Mouse (Mus musculus) MEL (cell line): ENCODE measurements around the gene Polr3b. TPM values are rescaled to one million over a fixed set of nuclear protein-coding genes. Genes with fewer than 3 reads are reported as not detected.
A peak's percentile ranks its signal among the peaks of the same experiment; 100 is the strongest.

Experiments used
- DNase-seq: peaks from one replicate; pipeline ENCODE4 v3.0.0; 2011; ENCODE audit warnings: low read depth, low spot score
- H3K27ac ChIP-seq: 2 replicates; pipeline ENCODE4 v1.5.1; 2012; ENCODE audit warnings: low read depth, mild to moderate bottlenecking, control low read depth, low read length, moderate library complexity; ENCODE audit not compliant: control insufficient read depth
- H3K27me3 ChIP-seq, 2 experiments: fragments of 150-350 bp in 1 of 2; sonication (generic) in 1 of 2; 2 replicates each; pipeline ENCODE4 v1.6.1; 2012; ENCODE audit warnings: low read length in 2 of 2, mild to moderate bottlenecking in 2 of 2, improper control_type of control experiment in 1 of 2, moderate library complexity in 1 of 2; ENCODE audit not compliant: insufficient read depth in 2 of 2, control insufficient read depth in 1 of 2
- H3K36me3 ChIP-seq, 2 experiments: 2 replicates each; pipeline ENCODE4 v1.6.1; 2012 to 2014; ENCODE audit warnings: low read length in 2 of 2, improper control_type of control experiment in 1 of 2, inconsistent platforms in 1 of 2, mild to moderate bottlenecking in 1 of 2; ENCODE audit not compliant: insufficient read depth in 2 of 2, control insufficient read depth in 1 of 2
- H3K4me1 ChIP-seq, 2 experiments: fragments of 150-350 bp in 1 of 2; sonication (generic) in 1 of 2; 2 replicates each; pipeline ENCODE4 v1.6.1; 2012; ENCODE audit warnings: low read length in 2 of 2, improper control_type of control experiment in 1 of 2, mild to moderate bottlenecking in 1 of 2; ENCODE audit not compliant: insufficient read depth in 2 of 2, control insufficient read depth in 1 of 2
- H3K4me3 ChIP-seq, 2 experiments: fragments of 150-350 bp in 1 of 2; sonication (generic) in 1 of 2; 2 replicates each; pipeline ENCODE4 v1.5.1; 2012; ENCODE audit warnings: low read depth in 2 of 2, low read length in 2 of 2, mild to moderate bottlenecking in 2 of 2, moderate library complexity in 2 of 2, control low read depth in 1 of 2, improper control_type of control experiment in 1 of 2; ENCODE audit not compliant: control insufficient read depth in 1 of 2, insufficient read depth in 1 of 2
- H3K79me2 ChIP-seq: 2 replicates; pipeline ENCODE4 v1.6.1; 2012; ENCODE audit warnings: mild to moderate bottlenecking, low read length, moderate library complexity; ENCODE audit not compliant: control insufficient read depth, poor library complexity, insufficient read depth
- H3K9ac ChIP-seq: 2 replicates; pipeline ENCODE4 v1.6.1; 2012; ENCODE audit warnings: low read depth, mild to moderate bottlenecking, control low read depth, low read length, moderate library complexity; ENCODE audit not compliant: control insufficient read depth, poor library complexity, severe bottlenecking
- H3K9me3 ChIP-seq: fragments of 150-350 bp; sonication (generic); replicated peaks from 2 replicates; pipeline ENCODE4 v1.6.1; 2012; ENCODE audit warnings: mild to moderate bottlenecking, low read length, improper control_type of control experiment, moderate library complexity; ENCODE audit not compliant: insufficient read depth
- CHD1 ChIP-seq: IDR thresholded peaks from 2 replicates; pipeline ENCODE4 v1.6.1; 2012; ENCODE audit warnings: low read depth, mild to moderate bottlenecking, inconsistent platforms, low read length, improper control_type of control experiment
- CHD2 ChIP-seq: IDR thresholded peaks from 2 replicates; pipeline ENCODE4 v1.6.1; 2011; ENCODE audit warnings: low read length, improper control_type of control experiment
- ELF1 ChIP-seq: IDR thresholded peaks from 2 replicates; pipeline ENCODE4 v1.6.1; 2014; ENCODE audit warnings: low read depth, mild to moderate bottlenecking, inconsistent platforms, low read length, improper control_type of control experiment, moderate library complexity
- GABPA ChIP-seq: IDR thresholded peaks from 2 replicates; pipeline ENCODE4 v1.6.1; 2012; ENCODE audit warnings: low read depth, mild to moderate bottlenecking, inconsistent platforms, low read length, improper control_type of control experiment, moderate library complexity
- GATA1 ChIP-seq: IDR thresholded peaks from 2 replicates; pipeline ENCODE4 v1.6.1; 2011; ENCODE audit warnings: low read depth, low read length, improper control_type of control experiment
- JUND ChIP-seq: IDR thresholded peaks from 2 replicates; pipeline ENCODE4 v1.6.1; 2011; ENCODE audit warnings: low read depth, mild to moderate bottlenecking, improper control_type of control experiment, low read length
- KAT2A ChIP-seq: conservative IDR thresholded peaks from 2 replicates; pipeline ENCODE4 v1.6.1; 2012; ENCODE audit warnings: low read depth, low read length, improper control_type of control experiment, inconsistent platforms
- MAX ChIP-seq: IDR thresholded peaks from 2 replicates; pipeline ENCODE4 v1.6.1; 2011; ENCODE audit warnings: low read length, improper control_type of control experiment
- MAZ ChIP-seq: IDR thresholded peaks from 2 replicates; pipeline ENCODE4 v1.6.1; 2012; ENCODE audit warnings: low read depth, mild to moderate bottlenecking, inconsistent platforms, low read length, improper control_type of control experiment
- MEF2A ChIP-seq: IDR thresholded peaks from 2 replicates; pipeline ENCODE4 v1.6.1; 2014; ENCODE audit warnings: low read depth, mild to moderate bottlenecking, inconsistent platforms, low read length, improper control_type of control experiment; ENCODE audit not compliant: poor library complexity, insufficient replicate concordance, severe bottlenecking; ENCODE audit errors: extremely low read depth
- MYB ChIP-seq: IDR thresholded peaks from 2 replicates; pipeline ENCODE4 v1.6.1; 2011; ENCODE audit warnings: mild to moderate bottlenecking, low read depth, low read length, improper control_type of control experiment
- NELFE ChIP-seq: IDR thresholded peaks from 2 replicates; pipeline ENCODE4 v1.6.1; 2011; ENCODE audit warnings: low read depth, low read length, improper control_type of control experiment
- POLR2A ChIP-seq, 2 experiments: IDR thresholded peaks; 2 replicates each; pipeline ENCODE4 v1.6.1; 2011 to 2012; ENCODE audit warnings: low read length in 2 of 2, mild to moderate bottlenecking in 2 of 2, control low read depth in 1 of 2, improper control_type of control experiment in 1 of 2, low read depth in 1 of 2, moderate library complexity in 1 of 2; ENCODE audit not compliant: control insufficient read depth in 1 of 2, insufficient read depth in 1 of 2, poor library complexity in 1 of 2
- POLR2AphosphoS2 ChIP-seq: IDR thresholded peaks from 2 replicates; pipeline ENCODE4 v1.6.1; 2011; ENCODE audit warnings: low read length, improper control_type of control experiment
- RAD21 ChIP-seq: IDR thresholded peaks from 2 replicates; pipeline ENCODE4 v1.6.1; 2011; ENCODE audit warnings: mild to moderate bottlenecking, low read depth, low read length, improper control_type of control experiment
- RCOR1 ChIP-seq: IDR thresholded peaks from 2 replicates; pipeline ENCODE4 v1.6.1; 2012; ENCODE audit warnings: low read depth, mild to moderate bottlenecking, inconsistent platforms, low read length, improper control_type of control experiment
- SMC3 ChIP-seq: IDR thresholded peaks from 2 replicates; pipeline ENCODE4 v1.6.1; 2011; ENCODE audit warnings: low read depth, low read length, improper control_type of control experiment
- TCF12 ChIP-seq: IDR thresholded peaks from 2 replicates; pipeline ENCODE4 v1.6.1; 2014; ENCODE audit warnings: low read depth, mild to moderate bottlenecking, inconsistent platforms, low read length, improper control_type of control experiment, moderate library complexity
- UBTF ChIP-seq: IDR thresholded peaks from 2 replicates; pipeline ENCODE4 v1.6.1; 2012; ENCODE audit warnings: low read depth, mild to moderate bottlenecking, inconsistent platforms, low read length, improper control_type of control experiment, moderate library complexity, borderline replicate concordance; ENCODE audit not compliant: insufficient read depth
- ZKSCAN1 ChIP-seq: IDR thresholded peaks from 2 replicates; pipeline ENCODE4 v1.6.1; 2012; ENCODE audit warnings: low read depth, mild to moderate bottlenecking, inconsistent platforms, low read length, improper control_type of control experiment, moderate library complexity
- polyA plus RNA-seq, 2 experiments: library from polyadenylated mRNA; stranded (reverse) in 1 of 2; unstranded in 1 of 2; fragments of >175 nt in 1 of 2; fragments of >200 nt in 1 of 2; gene quantifications; 2 replicates each; pipeline versions ENCODE4 v1.2.1 to v1.2.4; 2012; ENCODE audit warnings: low replicate concordance in 2 of 2, low read depth in 1 of 2; ENCODE audit not compliant: insufficient read length in 2 of 2, insufficient read depth in 1 of 2, missing spikeins in 1 of 2
- total RNA-seq: library from RNA; depleted of rRNA; stranded (reverse); fragments of 300-350 nt; gene quantifications from 2 replicates; pipeline ENCODE4 v1.2.3, GENCODE M21; 2012

Polr3b gene
- total and polyA plus RNA-seq, 3 experiments: 19.8 to 24.2 TPM; not detected in 1

DNA sequence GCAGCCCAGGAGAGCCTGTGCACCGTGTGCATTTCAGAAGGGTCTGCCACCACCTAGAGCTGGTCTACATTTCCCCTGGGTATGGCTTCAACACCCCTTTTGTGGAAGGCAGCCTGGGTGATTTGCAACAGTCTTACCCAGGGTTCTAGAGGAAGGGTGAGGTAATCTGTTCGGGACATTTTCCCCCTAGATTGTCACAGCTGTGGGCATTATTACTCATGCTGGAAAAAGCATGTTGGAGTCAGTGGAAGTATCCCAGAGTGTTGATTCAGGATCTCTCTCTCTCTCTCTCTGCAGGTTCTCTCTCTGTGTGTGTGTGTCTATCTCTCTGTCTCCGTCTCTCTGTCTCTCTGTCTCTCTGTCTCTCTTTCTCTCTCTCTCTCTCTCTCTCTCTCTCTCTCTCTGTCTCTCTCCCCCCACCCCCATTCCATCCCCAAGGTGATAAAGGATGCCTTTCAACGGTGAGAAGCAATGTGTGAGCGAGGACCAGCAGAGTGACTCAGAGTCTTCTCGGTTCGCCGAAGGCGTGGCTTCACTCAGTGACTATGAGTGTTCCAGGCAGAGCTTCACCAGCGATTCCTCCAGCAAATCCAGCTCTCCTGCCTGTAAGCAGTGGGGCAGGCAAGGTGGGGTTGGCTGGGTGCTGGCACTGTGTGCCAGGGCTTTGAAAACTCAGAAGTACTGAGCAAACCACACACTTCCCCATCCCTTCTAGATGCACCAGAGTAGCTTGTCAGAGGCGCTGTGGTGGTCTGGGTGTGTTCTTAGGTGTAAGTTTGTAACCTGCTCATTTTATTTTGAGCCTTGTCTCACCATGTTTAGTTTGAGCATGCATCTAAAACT, 37.4 kb upstream of the Polr3b start:
- no peak overlapping the region for H3K4me3 ChIP-seq
- H3K79me2 ChIP-seq: no peaks in the 10 kb centered on the region
- no peaks in the 10 kb centered on the region for H3K9me3 ChIP-seq
- H3K4me1 ChIP-seq: peaks cover 0 to 3% of the 10 kb centered on the region in 2 experiments; a peak in 2 of 4 replicates
- no peak overlapping the region for H3K27ac ChIP-seq
- TF ChIP-seq GABPA: no peak
- no peak for TF ChIP-seq JUND
- no peak for TF ChIP-seq GATA1
- TF ChIP-seq TCF12: no peak
- no peak for TF ChIP-seq MAX
- TF ChIP-seq MAZ: no peak
- TF ChIP-seq ZKSCAN1: no peak
- TF ChIP-seq CHD2: no peak
- TF ChIP-seq ELF1: no peak
- TF ChIP-seq, all 39 proteins: peak for 0
- H3K9ac ChIP-seq: no peak overlapping the region
- peak; percentile 16 for DNase-seq
- H3K36me3 ChIP-seq: peaks cover 0 to under 1% of the 10 kb centered on the region in 2 experiments; a peak in 2 of 4 replicates
- no peaks in the 10 kb centered on the region for H3K27me3 ChIP-seq

DNA sequence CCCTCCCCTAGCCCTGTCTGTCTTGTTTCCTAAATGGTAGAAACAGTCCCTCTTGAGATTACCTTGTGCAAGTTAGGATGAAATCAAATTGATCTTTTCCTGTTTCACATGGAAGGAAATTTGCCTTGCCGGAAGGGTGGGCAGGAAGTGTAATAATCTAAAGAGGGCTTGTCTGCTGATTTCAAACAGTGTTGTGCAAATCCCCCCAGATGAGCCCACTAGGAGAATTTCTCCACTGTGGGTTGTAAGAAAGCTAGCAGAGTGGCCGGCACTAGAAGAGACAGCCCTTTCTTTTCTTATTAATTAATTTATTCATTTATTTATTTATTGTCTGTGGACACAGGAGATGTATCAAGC, 36.8 kb upstream of the Polr3b start:
- no peaks in the 10 kb centered on the region for H3K79me2 ChIP-seq
- H3K4me3 ChIP-seq: no peak overlapping the region
- no peak overlapping the region for H3K9ac ChIP-seq
- no peak overlapping the region for H3K27ac ChIP-seq
- no peak for TF ChIP-seq RAD21
- no peak for TF ChIP-seq POLR2A (IDR thresholded peaks at IDR 0.05; ENCODE audit: control insufficient read depth in 1 of 2, insufficient read depth in 1 of 2, low read depth in 1 of 2, low read length in 2 of 2, poor library complexity in 1 of 2)
- TF ChIP-seq JUND: no peak
- TF ChIP-seq TCF12: no peak
- no peak for TF ChIP-seq CHD1
- TF ChIP-seq CHD2: no peak
- no peak for TF ChIP-seq ZKSCAN1
- TF ChIP-seq POLR2AphosphoS2: no peak
- no peak for TF ChIP-seq MYB
- no peak for TF ChIP-seq NELFE
- no peak for TF ChIP-seq RCOR1
- no peak for TF ChIP-seq SMC3
- TF ChIP-seq MEF2A: no peak
- TF ChIP-seq UBTF: no peak
- TF ChIP-seq KAT2A: no peak
- TF ChIP-seq MAX: no peak
- no peaks in the 10 kb centered on the region for H3K36me3 ChIP-seq
- H3K4me1 ChIP-seq: no peaks in the 10 kb centered on the region
- no peak for DNase-seq
- no peaks in the 10 kb centered on the region for H3K9me3 ChIP-seq
- H3K27me3 ChIP-seq: no peaks in the 10 kb centered on the region
